Mouse (Mus musculus) heart, adult 11 months (tissue): ENCODE results near the gene Xrra1.

Experiments
- DNase-seq: peaks from one replicate; pipeline ENCODE4 v3.0.0; 2022

Gene Xrra1

DNA sequence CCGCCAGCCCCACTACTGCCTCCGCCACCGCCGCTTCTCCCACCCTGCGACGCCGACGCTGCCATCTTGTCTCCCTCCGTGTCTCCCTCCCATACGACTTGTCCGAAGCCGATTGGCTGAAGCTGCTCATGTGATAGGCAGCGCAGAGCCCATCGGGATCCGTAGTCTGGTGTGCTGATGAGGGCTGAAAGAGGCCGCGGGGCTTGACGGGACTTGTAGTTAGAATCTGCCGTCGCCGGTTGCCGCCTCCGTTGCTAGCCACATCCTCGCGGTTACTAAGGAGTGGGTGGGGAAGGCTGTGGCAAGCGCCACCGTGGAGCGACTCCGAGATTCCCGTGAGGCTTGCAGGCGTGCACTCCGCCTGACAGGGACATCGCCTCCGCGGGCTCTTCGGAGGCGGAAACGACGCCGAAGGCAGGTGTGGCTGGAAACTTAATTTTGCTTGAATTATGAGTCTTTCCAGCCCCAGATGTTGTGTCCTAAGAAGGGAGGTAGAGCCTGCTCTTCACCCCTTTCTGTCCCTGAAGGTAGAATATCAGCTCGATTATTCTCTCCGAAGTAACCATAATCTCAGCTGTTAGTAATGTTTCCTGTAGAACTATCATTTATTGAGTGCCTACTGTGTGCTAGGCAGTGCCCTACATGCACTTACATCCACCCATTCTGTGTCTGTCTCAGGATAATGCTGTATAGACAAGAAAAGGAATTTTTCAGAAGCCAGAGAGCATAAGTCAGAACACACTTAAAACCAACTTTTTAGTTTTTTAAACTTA, at the start of gene Xrra1:
Gene Xrra1, plus strand, starts transcription at position 304 of the 773 bp plus-strand sequence.
- peak; percentile 100 for DNase-seq

GRCm38 (mm10) chr7:99810814-99811213, 48.1 kb upstream of the Xrra1 start:
- peak; percentile 33 for DNase-seq

DNA sequence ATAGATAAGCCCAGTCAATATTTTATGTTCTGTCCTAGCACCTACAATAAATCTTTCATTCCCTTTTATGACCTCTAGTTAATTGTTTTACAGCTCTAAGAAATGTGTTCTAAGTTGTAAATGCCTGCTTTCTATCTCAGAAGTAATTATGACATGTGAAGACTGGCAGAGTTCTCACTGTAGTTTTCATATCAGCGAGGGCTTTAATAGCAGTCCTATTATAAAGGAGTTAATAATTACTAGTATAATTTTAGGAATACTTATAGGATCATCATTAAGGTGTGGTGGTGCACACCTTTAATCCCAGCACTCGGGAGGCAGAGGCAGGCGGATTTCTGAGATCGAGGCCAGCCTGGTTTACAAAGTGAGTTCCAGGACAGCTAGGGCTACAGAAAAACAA, 47.3 kb upstream of the Xrra1 start:
- peak; percentile 8 for DNase-seq

DNA sequence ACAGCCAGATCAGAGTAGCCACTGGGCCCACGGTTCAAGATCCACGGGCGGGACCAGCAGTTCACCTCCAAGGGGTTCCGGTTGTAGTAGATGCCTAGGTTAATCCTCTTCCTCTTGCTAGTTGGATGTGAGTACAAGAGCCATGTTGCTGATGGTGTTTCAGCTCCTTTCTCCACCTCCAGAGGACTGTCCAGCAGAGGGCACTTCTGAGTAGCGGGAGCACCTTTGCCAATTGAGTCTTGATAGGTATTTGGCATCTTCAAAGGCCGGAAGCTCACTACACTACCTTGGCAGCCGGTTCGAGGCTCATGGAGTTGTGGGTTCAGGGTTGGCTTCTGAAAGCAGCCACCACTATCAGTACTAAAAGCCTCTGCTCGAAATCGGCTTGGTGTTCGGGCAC, 45.5 kb upstream of the Xrra1 start:
- peak; percentile 88 for DNase-seq

- DNase-seq = peak; percentile 92
Measured at GRCm38 (mm10) chr7:99818181-99818725, 40.7 kb upstream of the Xrra1 start.

DNA sequence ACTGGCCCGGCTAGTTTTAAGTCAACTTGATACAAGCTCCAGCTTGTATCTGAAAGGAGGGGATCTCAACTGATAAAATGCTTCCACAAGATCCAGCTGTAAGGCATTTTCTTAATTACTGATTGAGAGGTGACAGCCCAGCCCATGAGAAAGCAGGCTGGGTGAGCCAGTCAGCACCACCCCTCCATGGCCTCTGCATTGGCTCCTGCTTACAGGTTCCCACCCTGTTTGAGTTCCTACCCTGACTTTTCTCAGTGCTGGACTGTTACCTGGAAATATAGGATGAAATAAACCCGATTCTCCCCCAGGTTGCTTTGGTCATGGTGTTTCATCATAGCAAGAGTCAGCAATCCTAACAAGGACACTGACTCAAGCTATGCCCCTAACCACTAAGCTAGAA, 37.0 kb upstream of the Xrra1 start:
- peak; percentile 30 for DNase-seq

- DNase-seq = peak; percentile 86
Measured at GRCm38 (mm10) chr7:99822426-99822825, 36.5 kb upstream of the Xrra1 start.

GRCm38 (mm10) chr7:99823045-99823663, 35.8 kb upstream of the Xrra1 start:
- DNase-seq = peak; percentile 80

- DNase-seq = peak; percentile 84
Measured at GRCm38 (mm10) chr7:99824649-99825483, 34.0 kb upstream of the Xrra1 start.

GRCm38 (mm10) chr7:99825511-99825910, 33.4 kb upstream of the Xrra1 start:
- peak; percentile 91 for DNase-seq

GRCm38 (mm10) chr7:99826096-99826495, 32.8 kb upstream of the Xrra1 start:
- DNase-seq = peak; percentile 28

DNA sequence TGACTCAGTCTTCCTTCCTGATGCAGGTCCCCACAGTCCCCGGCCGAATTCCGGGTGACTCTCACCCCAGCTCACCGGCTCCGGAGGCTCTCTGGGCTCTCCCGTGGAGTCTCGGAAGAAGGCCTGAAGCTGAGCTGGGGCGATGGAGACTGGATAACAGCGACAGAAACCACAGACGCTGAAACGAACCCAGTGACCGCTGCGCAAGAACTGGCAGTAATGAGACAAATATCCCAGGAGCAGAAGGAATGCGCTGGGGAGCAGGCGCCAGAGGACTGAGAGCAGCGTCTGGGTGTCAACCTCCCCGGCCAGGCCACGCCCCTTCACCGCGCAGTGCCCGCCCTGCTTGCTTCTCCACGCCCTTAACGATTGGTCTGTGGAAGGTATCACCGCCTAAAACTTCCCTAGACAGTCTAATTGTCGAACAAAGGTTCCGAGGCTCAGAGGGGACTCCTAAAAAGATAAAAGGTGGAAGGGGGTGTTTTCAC, 30.8 kb upstream of the Xrra1 start, which contains the start of gene Neu3:
Gene Neu3, minus strand, starts transcription at position 335 of the 488 bp plus-strand sequence.
- peak; percentile 99 for DNase-seq

- peak; percentile 64 for DNase-seq
Measured at GRCm38 (mm10) chr7:99833115-99833845, 25.6 kb upstream of the Xrra1 start.

DNA sequence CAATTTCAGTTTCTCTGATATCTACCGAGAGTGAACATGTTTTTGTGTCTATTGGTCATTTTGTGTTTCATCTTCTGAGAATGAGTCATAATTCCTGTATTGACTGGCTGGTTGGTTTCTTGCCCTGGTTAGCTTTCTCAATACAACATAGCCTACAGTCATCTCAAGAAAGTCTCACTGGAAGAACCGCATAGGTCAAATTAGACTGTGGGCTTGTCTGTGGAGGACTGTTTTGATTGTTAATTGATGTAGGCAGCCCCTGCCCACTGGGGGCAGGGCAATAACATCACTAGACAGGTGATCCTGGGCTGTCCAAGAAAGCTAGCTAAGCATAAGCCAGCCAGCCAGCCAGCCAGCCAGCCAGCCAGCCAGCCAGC, 25.1 kb upstream of the Xrra1 start:
- DNase-seq = no peak

DNA sequence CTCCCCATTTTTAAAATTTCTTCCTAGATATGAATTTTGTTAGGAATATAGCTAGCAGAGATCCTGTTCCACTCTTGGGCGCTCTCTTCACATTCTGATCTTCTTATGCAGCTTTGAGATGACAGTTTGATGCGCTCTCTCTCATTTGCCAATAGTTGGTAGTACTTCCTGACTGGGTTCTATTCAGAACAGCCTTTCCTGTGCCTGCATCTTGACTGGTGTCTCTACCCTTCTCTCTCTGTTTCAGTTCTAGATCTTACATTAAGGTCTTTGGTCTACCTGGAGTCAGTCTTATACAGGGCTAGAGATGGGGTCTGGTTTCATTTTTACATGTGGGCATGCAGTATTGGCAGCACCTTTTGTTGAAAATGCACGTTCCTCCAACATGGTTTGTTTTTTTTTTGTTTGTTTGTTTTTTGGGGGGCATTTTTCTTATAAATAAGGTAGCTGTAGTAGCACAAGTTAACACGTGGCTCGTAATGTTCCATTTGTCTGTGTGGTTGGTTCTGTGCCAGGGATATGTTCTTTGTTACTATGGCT, 24.5 kb upstream of the Xrra1 start:
- DNase-seq = peak; percentile 29

DNA sequence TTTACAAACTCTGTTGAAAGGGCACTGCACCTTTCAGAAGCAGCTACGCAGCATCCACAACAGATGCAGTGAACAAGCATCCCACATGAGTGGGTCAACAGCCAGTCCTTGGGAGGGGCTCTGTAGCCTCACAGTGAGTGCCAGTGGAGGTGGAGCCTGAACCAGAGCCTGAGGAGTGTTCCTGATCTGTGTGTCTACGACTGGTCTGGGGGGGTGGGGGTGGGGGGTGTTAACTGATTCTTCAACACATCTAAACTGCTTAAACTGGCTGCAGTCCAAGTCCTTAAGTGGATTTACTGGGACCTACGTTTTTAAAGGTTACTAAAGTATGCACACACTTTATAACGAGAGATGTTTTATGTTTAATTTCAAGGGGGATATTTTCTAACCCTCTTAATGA, 22.1 kb upstream of the Xrra1 start:
- no peak for DNase-seq

GRCm38 (mm10) chr7:99837358-99838071, 21.4 kb upstream of the Xrra1 start:
- peak; percentile 49 for DNase-seq

DNA sequence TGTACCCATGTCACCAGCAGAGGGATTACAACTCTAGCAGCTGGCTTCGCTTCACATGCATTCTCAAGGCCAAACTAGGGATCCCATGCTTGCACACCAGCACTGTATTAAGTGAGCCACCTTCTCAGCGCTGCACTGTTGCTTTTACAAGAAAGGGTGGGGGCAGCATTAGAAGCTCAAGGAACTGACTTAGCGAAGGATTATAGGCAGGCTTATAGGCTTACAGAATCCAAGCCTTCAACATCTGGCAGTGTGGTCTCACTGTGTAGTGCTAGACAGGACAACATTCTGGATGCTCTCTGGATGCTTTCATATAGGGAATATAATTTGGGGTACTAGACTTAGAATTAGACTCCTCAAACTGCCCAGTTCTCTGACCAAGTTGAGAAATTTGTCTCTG, 20.7 kb upstream of the Xrra1 start:
- no peak for DNase-seq

- peak; percentile 44 for DNase-seq
Measured at GRCm38 (mm10) chr7:99845533-99846236, 13.2 kb upstream of the Xrra1 start.

DNA sequence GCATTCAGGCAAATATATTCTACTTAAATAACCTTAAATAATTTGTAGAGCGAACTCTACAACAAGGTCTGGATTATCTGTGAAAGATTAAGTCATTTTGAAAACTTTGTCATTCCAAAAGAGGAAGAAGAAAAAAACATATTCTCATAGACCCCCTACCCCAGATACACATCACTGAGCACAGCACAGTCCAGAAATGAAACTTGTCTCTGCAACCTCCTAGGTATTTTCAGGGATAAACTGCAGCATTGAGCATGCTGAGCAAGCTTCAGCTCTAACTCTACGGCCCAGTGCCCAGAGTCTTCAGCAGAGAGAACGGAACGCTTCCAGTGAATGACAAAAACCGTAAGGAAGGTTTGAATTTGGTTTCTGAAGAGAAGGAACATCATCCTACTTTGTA, 8.4 kb upstream of the Xrra1 start:
- peak; percentile 12 for DNase-seq

DNA sequence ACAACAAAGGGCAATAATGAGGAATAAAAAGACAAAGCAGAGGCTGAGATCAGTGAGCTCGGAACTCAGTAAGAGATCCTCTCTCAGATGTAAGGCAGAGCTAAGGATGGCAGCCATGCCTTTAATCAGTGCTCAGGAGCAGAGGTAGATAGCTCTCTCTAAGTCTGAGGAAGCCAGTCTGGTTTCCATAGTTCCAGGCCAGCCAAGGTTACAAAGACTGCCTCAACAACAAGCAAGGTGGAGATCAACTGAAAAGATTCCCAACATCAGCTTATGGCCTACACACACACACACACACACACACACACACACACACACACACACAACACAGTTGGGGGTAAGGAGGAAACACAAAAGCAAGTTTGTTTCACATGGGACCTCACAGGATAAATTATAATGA, 7.8 kb upstream of the Xrra1 start:
- DNase-seq = peak; percentile 63
